Mouse (Mus musculus) kidney, adult 2 months (tissue): ENCODE results near the gene 1110002E22Rik.

Source experiments
- CTCF ChIP-seq: fragments of 200-500 bp; conservative IDR thresholded peaks from 2 replicates; pipeline ENCODE4 v1.5.1; 2011; ENCODE audit warnings: low read depth, mild to moderate bottlenecking, control low read depth, low read length, moderate library complexity, mixed read lengths; ENCODE audit not compliant: insufficient read depth, insufficient read length
- POLR2A ChIP-seq: fragments of 200-500 bp; IDR thresholded peaks from one replicate; pipeline ENCODE4 v1.6.1; 2011; ENCODE audit warnings: low read depth, low read length, control low read depth

GRCm38 (mm10) chr3:138026286-138026685 is 38.6 kb upstream of the 1110002E22Rik start:
- TF ChIP-seq CTCF, result no peak
- no peak for TF ChIP-seq POLR2A
